Mouse (Mus musculus) activated CD4-positive, CD25-positive, alpha-beta regulatory T cell (primary cell): ENCODE results near the gene Olfr952. TPM values are rescaled to one million over a fixed set of nuclear protein-coding genes. Genes with fewer than 3 reads are reported as not detected.

ENCODE experiments used
- polyA plus RNA-seq, 2 experiments: library from polyadenylated mRNA; unstranded; fragments of 100-300 nt; shearing (Covaris generic); gene quantifications; one replicate each; pipeline ENCODE4 v1.2.1; 2017

Olfr952 gene
- not detected for polyA plus RNA-seq

GRCm38 (mm10) chr9:39427048-39427447, at the start of gene Olfr952:
Gene Olfr952, minus strand, starts transcription at chr9:39427148.

DNA sequence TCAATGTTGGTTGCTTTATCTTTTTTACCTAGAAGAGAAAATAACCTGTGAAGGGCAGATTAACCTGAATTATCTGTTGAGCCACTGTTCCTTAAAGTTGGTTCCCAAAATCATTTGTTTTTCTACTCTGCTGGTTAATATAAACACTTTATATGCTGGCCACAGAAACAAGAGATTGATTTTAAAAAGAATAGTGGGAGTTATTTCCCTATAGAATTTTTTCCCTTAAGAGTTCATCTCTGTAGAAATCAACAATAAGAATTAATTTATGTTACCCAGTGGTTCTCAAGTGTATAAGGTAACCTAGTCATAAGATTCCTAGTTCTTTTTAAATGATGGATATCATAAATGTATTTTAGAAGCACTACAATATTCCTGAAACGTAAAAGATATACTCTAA, 44.9 kb upstream of the Olfr952 start, which contains the start of gene Olfr955:
Olfr955 (minus strand) TSS at position 101 of the 400 bp plus-strand sequence.

DNA sequence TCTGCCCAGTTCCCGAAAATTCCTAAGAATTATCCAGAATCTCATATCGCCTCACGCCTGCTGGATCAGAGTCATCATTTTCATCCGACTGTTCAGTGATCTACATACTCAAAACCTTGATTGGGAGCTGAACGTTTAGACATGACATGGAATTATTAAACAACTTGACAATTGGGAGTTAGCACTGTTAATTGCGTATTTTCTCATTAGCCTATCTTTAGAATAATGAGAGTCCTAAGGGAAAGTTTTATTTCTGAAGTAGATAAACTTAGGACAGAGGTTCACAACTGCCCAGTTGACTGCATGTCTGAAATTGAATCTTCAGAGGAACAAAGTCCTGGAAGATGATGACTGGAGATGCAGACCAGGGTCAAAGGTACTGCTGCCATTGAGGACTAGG, 29.5 kb upstream of the Olfr952 start, which contains the start of gene Olfr954:
Olfr954 (plus strand) TSS at position 301 of the 400 bp plus-strand sequence.

GRCm38 (mm10) chr9:39387110-39387509, 39.8 kb downstream of the Olfr952 start, which contains the start of gene Olfr951:
Gene Olfr951, plus strand, starts transcription at chr9:39387410.

Other genes with a start within 250 kb of the Olfr952 start
- not detected for gene Olfr944, start 225.2 kb downstream of the Olfr952 start, polyA plus RNA-seq
- gene Olfr1537, start 177.2 kb downstream of the Olfr952 start, polyA plus RNA-seq = not detected
- gene Olfr945, start 150.3 kb downstream of the Olfr952 start, polyA plus RNA-seq = not detected
- not detected for gene Olfr948, start 101.1 kb downstream of the Olfr952 start, polyA plus RNA-seq
- not detected for gene Olfr951, start 39.7 kb downstream of the Olfr952 start, polyA plus RNA-seq
- gene Olfr954, start 29.6 kb upstream of the Olfr952 start, polyA plus RNA-seq = not detected
- gene Olfr955, start 44.8 kb upstream of the Olfr952 start, polyA plus RNA-seq = not detected
- not detected for gene Olfr44, start 66.8 kb upstream of the Olfr952 start, polyA plus RNA-seq
- not detected for gene Olfr957, start 88.7 kb upstream of the Olfr952 start, polyA plus RNA-seq
- gene Olfr958, start 126.9 kb upstream of the Olfr952 start, polyA plus RNA-seq = not detected
- gene Olfr959, start 148.4 kb upstream of the Olfr952 start, polyA plus RNA-seq = not detected
- gene AW551984, start 177.3 kb upstream of the Olfr952 start, polyA plus RNA-seq = under 1 TPM; 0.08 to 0.60 TPM
- gene Olfr148, start 183.5 kb upstream of the Olfr952 start, polyA plus RNA-seq = not detected
- not detected for gene Olfr960, start 194.2 kb upstream of the Olfr952 start, polyA plus RNA-seq
- gene Olfr961, start 217.9 kb upstream of the Olfr952 start, polyA plus RNA-seq = under 1 TPM in 1 of 2 experiments, not detected in 1; 0.52 TPM
- gene Olfr963, start 240.1 kb upstream of the Olfr952 start, polyA plus RNA-seq = not detected